Mouse (Mus musculus): ENCODE measurements around the gene Slc38a3. TPM values are rescaled to one million over a fixed set of nuclear protein-coding genes. Genes with fewer than 3 reads are reported as not detected.

Gene Slc38a3
- polyA plus RNA-seq, 1 experiment from 2014 or later: 32.9 TPM

GRCm38 (mm10) chr9:107608741-107609432 lies 60.4 kb downstream of the Slc38a3 start, which contains the start of gene Sema3b:
Sema3b (minus strand) TSS chr9:107609229.
- H3K27ac ChIP-seq (ENCODE audit: low read depth, low read length): no peak within 1 kb of the TSS
- H3K4me2 ChIP-seq (ENCODE audit: low read length): no peak within 1 kb of the TSS
- WGBS: 39% methylated on average over 12 of the region's 12 CpGs
- H3K27me3 ChIP-seq (replicated peaks; ENCODE audit: control insufficient read depth, insufficient read depth, low read length): no peaks in the 10 kb centered on the region
- no peak within 1 kb of the TSS for H3K4me3 ChIP-seq (ENCODE audit: low read depth, low read length)
- H3K9ac ChIP-seq (ENCODE audit: low read length): no peak within 1 kb of the TSS
- H3K4me1 ChIP-seq (ENCODE audit: control insufficient read depth, insufficient read depth, low read length): peaks cover 20% of the 10 kb centered on the region
- ATAC-seq (no peak), DNase-seq (ENCODE audit: low spot score) (no peak)
- peaks cover 3% of the 10 kb centered on the region; the same call in 1 of the 2 replicates for H3K36me3 ChIP-seq (ENCODE audit: control insufficient read depth, insufficient read depth, low read length)
- H3K9me3 ChIP-seq (replicated peaks; ENCODE audit: control insufficient read depth, low read length): no peaks in the 10 kb centered on the region

- Histone ChIP-seq H3K9me3 (replicated peaks; ENCODE audit: control insufficient read depth, low read length) (no peaks in the 10 kb centered on the region), H3K4me1 (ENCODE audit: control insufficient read depth, insufficient read depth, low read length) (peaks cover 17% of the 10 kb centered on the region), H3K4me2 (ENCODE audit: low read length) (no peak overlapping the region), H3K27ac (ENCODE audit: low read depth, low read length) (no peak overlapping the region), H3K27me3 (replicated peaks; ENCODE audit: control insufficient read depth, insufficient read depth, low read length) (no peaks in the 10 kb centered on the region), H3K9ac (ENCODE audit: low read length) (no peak overlapping the region), H3K36me3 (ENCODE audit: control insufficient read depth, insufficient read depth, low read length) (no peaks in the 10 kb centered on the region), H3K4me3 (ENCODE audit: low read depth, low read length) (no peak overlapping the region)
- DNase-seq (ENCODE audit: low spot score) (no peak), ATAC-seq (no peak)
- 56% methylated on average over 9 of the region's 9 CpGs for WGBS
These were observed 61.6 kb downstream of the Slc38a3 start for GRCm38 (mm10) chr9:107607653-107608245.

GRCm38 (mm10) chr9:107607036-107607435 lies 62.3 kb downstream of the Slc38a3 start:
- ATAC-seq (no peak), DNase-seq (ENCODE audit: low spot score) (no peak)
- no peaks in the 10 kb centered on the region for H3K36me3 ChIP-seq (ENCODE audit: control insufficient read depth, insufficient read depth, low read length)
- no peak overlapping the region for H3K4me3 ChIP-seq (ENCODE audit: low read depth, low read length)
- no peak overlapping the region for H3K9ac ChIP-seq (ENCODE audit: low read length)
- no peaks in the 10 kb centered on the region for H3K27me3 ChIP-seq (replicated peaks; ENCODE audit: control insufficient read depth, insufficient read depth, low read length)
- H3K27ac ChIP-seq (ENCODE audit: low read depth, low read length): no peak overlapping the region
- 61% methylated on average over 2 of the region's 2 CpGs for WGBS
- no peaks in the 10 kb centered on the region for H3K9me3 ChIP-seq (replicated peaks; ENCODE audit: control insufficient read depth, low read length)
- peaks cover 13% of the 10 kb centered on the region for H3K4me1 ChIP-seq (ENCODE audit: control insufficient read depth, insufficient read depth, low read length)
- no peak overlapping the region for H3K4me2 ChIP-seq (ENCODE audit: low read length)

- Histone ChIP-seq H3K4me3 (ENCODE audit: low read depth, low read length) (no peak overlapping the region), H3K27me3 (replicated peaks; ENCODE audit: control insufficient read depth, insufficient read depth, low read length) (no peaks in the 10 kb centered on the region), H3K9me3 (replicated peaks; ENCODE audit: control insufficient read depth, low read length) (no peaks in the 10 kb centered on the region), H3K36me3 (ENCODE audit: control insufficient read depth, insufficient read depth, low read length) (no peaks in the 10 kb centered on the region), H3K4me2 (ENCODE audit: low read length) (no peak overlapping the region), H3K4me1 (ENCODE audit: control insufficient read depth, insufficient read depth, low read length) (peaks cover 9% of the 10 kb centered on the region), H3K9ac (ENCODE audit: low read length) (no peak overlapping the region), H3K27ac (ENCODE audit: low read depth, low read length) (no peak overlapping the region)
- ATAC-seq (no peak), DNase-seq (ENCODE audit: low spot score) (no peak)
- WGBS: 29% methylated on average over 9 of the region's 9 CpGs
These were observed 62.7 kb downstream of the Slc38a3 start for GRCm38 (mm10) chr9:107606591-107606990.

DNA sequence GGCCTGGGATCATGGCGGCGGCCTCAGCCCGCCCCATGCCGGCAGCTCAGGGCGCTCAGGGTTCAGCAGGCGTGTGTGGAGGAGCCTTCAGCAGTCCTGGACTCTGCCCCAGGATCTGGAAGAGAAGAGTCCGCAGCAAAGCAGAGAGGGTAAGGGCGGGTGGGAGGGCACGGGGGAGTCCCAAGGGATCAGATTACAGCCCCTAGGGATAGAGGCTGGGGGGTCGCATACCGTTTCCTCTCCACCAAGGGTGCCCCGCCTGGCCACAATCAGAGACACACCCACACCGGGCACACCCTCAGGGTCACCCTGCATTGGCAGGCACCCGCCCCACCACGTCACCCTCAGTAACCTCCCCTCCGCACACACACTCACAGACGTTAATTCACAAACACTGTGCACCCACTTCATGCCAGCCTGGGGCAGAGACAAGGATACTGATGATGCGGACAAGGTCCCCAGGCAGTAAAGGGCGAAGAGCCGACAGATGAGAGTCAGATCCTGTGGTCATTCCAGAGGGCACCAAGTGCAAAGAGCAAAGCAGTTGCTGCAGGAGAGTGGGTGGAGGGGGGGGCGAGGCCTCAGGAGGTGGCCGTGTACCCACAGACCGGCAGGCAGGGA lies 64.2 kb downstream of the Slc38a3 start:
- 0 out of 2 replicates have a peak overlapping the region, but pooled peaks have one; percentile 29 for H3K9ac ChIP-seq (ENCODE audit: low read length)
- no peak overlapping the region for H3K27ac ChIP-seq (ENCODE audit: low read depth, low read length)
- H3K27me3 ChIP-seq (replicated peaks; ENCODE audit: control insufficient read depth, insufficient read depth, low read length): no peaks in the 10 kb centered on the region
- no peak overlapping the region for H3K4me2 ChIP-seq (ENCODE audit: low read length)
- peaks cover 5% of the 10 kb centered on the region; the same call in 1 of the 2 replicates for H3K4me1 ChIP-seq (ENCODE audit: control insufficient read depth, insufficient read depth, low read length)
- 47% methylated on average over 23 of the region's 23 CpGs for WGBS
- ATAC-seq (no peak), DNase-seq (ENCODE audit: low spot score) (no peak)
- H3K9me3 ChIP-seq (replicated peaks; ENCODE audit: control insufficient read depth, low read length): no peaks in the 10 kb centered on the region
- no peak overlapping the region for H3K4me3 ChIP-seq (ENCODE audit: low read depth, low read length)
- H3K36me3 ChIP-seq (ENCODE audit: control insufficient read depth, insufficient read depth, low read length): no peaks in the 10 kb centered on the region

DNA sequence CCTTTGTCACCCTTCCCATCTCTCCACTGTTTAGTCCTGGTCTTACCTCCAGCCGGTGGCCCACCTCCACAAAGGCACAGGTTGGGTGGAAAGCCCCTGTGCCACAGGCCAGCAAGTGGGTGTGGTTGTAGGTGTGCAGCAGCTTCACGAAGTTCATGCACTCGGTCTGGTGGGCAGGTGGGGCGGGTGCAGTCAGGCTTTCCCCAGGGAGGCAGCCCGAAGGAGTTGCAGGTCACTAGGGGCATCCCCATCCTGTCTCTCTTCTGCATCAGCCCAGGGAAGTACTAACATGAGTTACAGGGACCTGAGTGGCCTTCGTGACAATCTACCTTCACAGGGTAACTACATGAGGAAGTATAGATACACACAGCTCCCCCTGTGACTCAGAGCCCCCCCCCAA lies 66.1 kb downstream of the Slc38a3 start:
- no peak overlapping the region for H3K27ac ChIP-seq (ENCODE audit: low read depth, low read length)
- H3K4me1 ChIP-seq (ENCODE audit: control insufficient read depth, insufficient read depth, low read length): peaks cover 3% of the 10 kb centered on the region; the same call in 1 of the 2 replicates
- no peak overlapping the region for H3K4me3 ChIP-seq (ENCODE audit: low read depth, low read length)
- no peaks in the 10 kb centered on the region for H3K27me3 ChIP-seq (replicated peaks; ENCODE audit: control insufficient read depth, insufficient read depth, low read length)
- H3K9ac ChIP-seq (ENCODE audit: low read length): no peak overlapping the region
- no peaks in the 10 kb centered on the region for H3K9me3 ChIP-seq (replicated peaks; ENCODE audit: control insufficient read depth, low read length)
- 83% methylated on average over 6 of the region's 6 CpGs for WGBS
- DNase-seq (ENCODE audit: low spot score) (no peak), ATAC-seq (no peak)
- no peaks in the 10 kb centered on the region for H3K36me3 ChIP-seq (ENCODE audit: control insufficient read depth, insufficient read depth, low read length)
- no peak overlapping the region for H3K4me2 ChIP-seq (ENCODE audit: low read length)

DNA sequence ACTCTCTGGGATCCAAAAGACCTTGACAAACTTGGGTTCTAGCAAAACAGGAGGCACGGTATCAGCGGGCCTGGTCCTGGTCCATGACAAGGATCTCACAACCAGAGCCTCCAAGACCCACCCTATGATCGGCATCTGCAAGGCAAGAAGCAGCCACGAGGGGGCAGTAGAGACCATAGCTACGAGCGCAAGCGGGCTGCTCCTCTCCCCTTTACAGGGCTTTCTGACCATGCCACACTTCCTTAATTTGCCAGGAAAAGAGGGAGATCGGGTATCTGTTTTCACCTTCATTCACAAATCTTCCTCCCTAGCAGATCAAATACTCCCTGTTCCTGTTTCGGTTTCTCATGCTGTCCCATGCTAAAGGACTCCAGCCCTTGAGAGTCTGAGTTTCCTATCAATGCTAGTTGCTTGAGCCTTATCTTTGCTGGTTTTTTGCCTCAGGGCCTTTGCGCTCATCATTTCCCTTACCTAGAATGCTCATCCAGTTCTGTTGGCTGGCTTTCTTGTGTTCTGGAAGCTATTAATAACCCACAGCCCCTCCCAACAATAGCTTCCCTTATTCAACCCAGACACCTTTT lies 67.2 kb downstream of the Slc38a3 start:
- Histone ChIP-seq H3K27me3 (replicated peaks; ENCODE audit: control insufficient read depth, insufficient read depth, low read length) (no peaks in the 10 kb centered on the region), H3K4me2 (ENCODE audit: low read length) (no peak overlapping the region), H3K4me1 (ENCODE audit: control insufficient read depth, insufficient read depth, low read length) (peaks cover 3% of the 10 kb centered on the region; the same call in 1 of the 2 replicates), H3K36me3 (ENCODE audit: control insufficient read depth, insufficient read depth, low read length) (no peaks in the 10 kb centered on the region), H3K27ac (ENCODE audit: low read depth, low read length) (no peak overlapping the region), H3K9ac (ENCODE audit: low read length) (0 out of 2 replicates have a peak overlapping the region, but pooled peaks have one; percentile 3), H3K4me3 (ENCODE audit: low read depth, low read length) (no peak overlapping the region), H3K9me3 (replicated peaks; ENCODE audit: control insufficient read depth, low read length) (no peaks in the 10 kb centered on the region)
- WGBS: 13% methylated on average over 10 of the region's 10 CpGs
- ATAC-seq (peak; percentile 86), DNase-seq (ENCODE audit: low spot score) (peak; percentile 93)

GRCm38 (mm10) chr9:107601275-107601674 lies 68.1 kb downstream of the Slc38a3 start:
- Histone ChIP-seq H3K4me2 (ENCODE audit: low read length) (no peak overlapping the region), H3K4me1 (ENCODE audit: control insufficient read depth, insufficient read depth, low read length) (peaks cover 3% of the 10 kb centered on the region; the same call in 1 of the 2 replicates), H3K9ac (ENCODE audit: low read length) (no peak overlapping the region), H3K36me3 (ENCODE audit: control insufficient read depth, insufficient read depth, low read length) (no peaks in the 10 kb centered on the region), H3K27me3 (replicated peaks; ENCODE audit: control insufficient read depth, insufficient read depth, low read length) (no peaks in the 10 kb centered on the region), H3K27ac (ENCODE audit: low read depth, low read length) (no peak overlapping the region), H3K9me3 (replicated peaks; ENCODE audit: control insufficient read depth, low read length) (no peaks in the 10 kb centered on the region), H3K4me3 (ENCODE audit: low read depth, low read length) (no peak overlapping the region)
- ATAC-seq (no peak), DNase-seq (ENCODE audit: low spot score) (no peak)
- 87% methylated on average over 11 of the region's 11 CpGs for WGBS
